Mouse (Mus musculus) forebrain, embryonic 15.5 days (tissue): ENCODE measurements around the gene Rgl3. TPM values are rescaled to one million over a fixed set of nuclear protein-coding genes. Genes with fewer than 3 reads are reported as not detected.
A peak's percentile ranks its signal among the peaks of the same experiment; 100 is the strongest.

ENCODE experiments used
- ATAC-seq: fragments of 200-750 bp; cut with Nextera tagmentation; replicated peaks from 2 replicates; pipeline ENCODE4 v1.8.0; 2017; ENCODE audit warnings: mild to moderate bottlenecking, moderate TSS enrichment, moderate library complexity
- H3K27ac ChIP-seq: fragments of 300-500 bp; sonication (generic); replicated peaks from 2 replicates; pipeline ENCODE4 v1.5.1; 2015; ENCODE audit warnings: mild to moderate bottlenecking, inconsistent platforms
- H3K27me3 ChIP-seq: fragments of 300-500 bp; sonication (generic); 2 replicates; pipeline ENCODE4 v1.6.1; 2015; ENCODE audit warnings: inconsistent platforms
- H3K36me3 ChIP-seq: fragments of 300-500 bp; sonication (generic); 2 replicates; pipeline ENCODE4 v1.6.1; 2015; ENCODE audit warnings: mild to moderate bottlenecking, inconsistent platforms
- H3K4me1 ChIP-seq: fragments of 300-500 bp; sonication (generic); 2 replicates; pipeline ENCODE4 v1.6.1; 2015; ENCODE audit warnings: inconsistent platforms
- H3K4me2 ChIP-seq: fragments of 300-500 bp; sonication (generic); replicated peaks from 2 replicates; pipeline ENCODE4 v1.6.1; 2015; ENCODE audit warnings: mild to moderate bottlenecking, inconsistent platforms
- H3K4me3 ChIP-seq: fragments of 300-500 bp; sonication (generic); 2 replicates; pipeline ENCODE4 v1.5.1; 2015; ENCODE audit warnings: mild to moderate bottlenecking, inconsistent platforms
- H3K9ac ChIP-seq: fragments of 300-500 bp; sonication (generic); replicated peaks from 2 replicates; pipeline ENCODE4 v1.6.1; 2015; ENCODE audit warnings: mild to moderate bottlenecking, inconsistent platforms
- H3K9me3 ChIP-seq: fragments of 300-500 bp; sonication (generic); 2 replicates; pipeline ENCODE4 v1.6.1; 2016; ENCODE audit warnings: inconsistent platforms
- WGBS: fragments of 180-500 bp; shearing (Covaris S2); methylation state at CpG from one replicate; pipeline ENCODE4 v1.1.7; 2015; ENCODE audit warnings: mixed read lengths; 5-methylcytosine and 5-hydroxymethylcytosine counted together
- polyA plus RNA-seq: library from polyadenylated mRNA; unstranded; fragments of >200 nt; fragmentation: Nextera tagmentation; extraction: Ambion mirVana; gene quantifications from 2 replicates; pipeline ENCODE4 v1.2.1, GENCODE M21; 2015

Gene Rgl3
- polyA plus RNA-seq, 1 experiment from 2014 or later, result 0.87 TPM

DNA sequence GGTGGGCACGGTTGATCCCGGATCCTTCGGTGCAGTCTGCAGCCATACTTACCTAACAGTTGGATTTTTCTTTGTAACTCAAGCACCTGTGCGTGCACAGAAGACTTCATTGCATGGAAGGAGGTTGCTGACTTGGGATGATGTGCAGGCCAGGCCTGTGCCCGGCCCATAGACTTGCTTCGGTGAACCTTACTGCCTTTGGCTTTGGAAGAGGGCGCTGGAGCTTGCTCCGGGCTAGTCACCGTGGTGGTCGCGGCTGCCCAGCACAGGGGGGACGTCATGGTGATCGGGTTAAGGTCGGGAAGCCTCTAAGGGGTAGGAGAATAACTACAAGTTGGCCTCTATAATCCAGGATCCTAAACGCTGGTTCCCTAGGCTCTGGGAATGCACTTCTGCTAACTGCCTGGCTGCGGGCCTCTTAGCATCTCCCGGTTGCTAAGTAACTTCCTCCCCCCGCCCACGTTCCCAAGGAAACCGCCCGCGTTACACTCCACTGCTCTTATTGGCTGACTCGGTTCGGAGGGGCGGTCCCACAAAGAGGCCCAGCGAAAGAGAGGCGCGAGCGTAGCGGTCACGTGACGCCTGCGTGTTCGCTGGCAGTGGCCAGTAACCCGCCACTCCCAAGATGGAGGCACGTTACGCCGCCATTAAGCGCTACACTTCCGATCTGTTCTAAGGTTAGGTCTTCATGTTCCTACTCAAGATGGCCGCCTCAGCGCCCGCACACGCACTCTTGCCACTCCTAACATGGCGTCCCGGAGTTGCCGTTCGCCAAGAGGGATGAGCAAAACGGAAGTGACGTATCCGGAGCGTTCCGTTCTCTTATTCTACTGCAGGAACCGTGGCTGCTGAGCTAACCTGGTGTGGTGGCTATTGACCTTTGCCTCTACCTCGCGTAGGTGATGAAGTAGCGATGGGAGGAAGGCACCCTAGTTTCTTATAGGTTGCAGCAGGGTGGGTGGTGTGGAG lies 13.2 kb upstream of the Rgl3 start, which contains the start of the genes Ccdc151 and Prkcsh:
TSS of gene Ccdc151 (minus strand) at position 441 of the 969 bp plus-strand sequence.
TSS of gene Prkcsh (plus strand) at position 613 of the 969 bp plus-strand sequence.
- H3K36me3 ChIP-seq, result peaks cover 18% of the 10 kb centered on the region; the same call in 1 of the 2 replicates
- H3K4me3 ChIP-seq, result peak within 1 kb of the TSS; percentile 47
- H3K4me1 ChIP-seq, result peaks cover 34% of the 10 kb centered on the region
- peak within 1 kb of the TSS; percentile 75 for H3K4me2 ChIP-seq
- peak within 1 kb of the TSS; percentile 66 for H3K27ac ChIP-seq
- no peaks in the 10 kb centered on the region for H3K27me3 ChIP-seq
- WGBS, result 5% methylated on average over 57 of the region's 57 CpGs
- peak within 1 kb of the TSS; percentile 61 for H3K9ac ChIP-seq
- peak; percentile 99 for ATAC-seq
- H3K9me3 ChIP-seq, result no peaks in the 10 kb centered on the region

DNA sequence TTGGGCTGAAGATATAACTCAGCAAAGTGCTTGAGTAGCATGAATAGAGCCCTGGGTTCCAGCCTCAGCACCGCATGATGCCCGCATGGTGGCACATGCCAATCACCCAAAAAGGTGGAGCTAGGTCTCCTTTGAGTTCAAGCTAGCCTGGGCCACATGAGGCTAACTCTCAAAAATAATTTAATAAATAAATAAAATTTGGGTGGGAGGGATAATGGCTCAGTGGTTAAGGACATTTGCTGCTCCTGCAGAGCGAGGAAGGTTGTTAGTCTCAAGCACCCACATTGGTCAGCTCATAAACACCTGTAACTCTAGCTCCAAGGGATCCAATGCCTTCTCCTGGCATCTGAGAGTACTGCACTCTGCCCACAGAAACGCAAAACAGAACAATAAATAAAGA lies 12.4 kb upstream of the Rgl3 start:
- H3K9me3 ChIP-seq, result no peaks in the 10 kb centered on the region
- H3K4me2 ChIP-seq, result no peak overlapping the region
- no peaks in the 10 kb centered on the region for H3K27me3 ChIP-seq
- H3K9ac ChIP-seq, result no peak overlapping the region
- H3K36me3 ChIP-seq, result peaks cover 12% of the 10 kb centered on the region; the same call in 1 of the 2 replicates
- ATAC-seq, result no peak
- peaks cover 34% of the 10 kb centered on the region for H3K4me1 ChIP-seq
- no peak overlapping the region for H3K4me3 ChIP-seq
- H3K27ac ChIP-seq, result no peak overlapping the region
- WGBS, result 84% methylated on average over 4 of the region's 4 CpGs

DNA sequence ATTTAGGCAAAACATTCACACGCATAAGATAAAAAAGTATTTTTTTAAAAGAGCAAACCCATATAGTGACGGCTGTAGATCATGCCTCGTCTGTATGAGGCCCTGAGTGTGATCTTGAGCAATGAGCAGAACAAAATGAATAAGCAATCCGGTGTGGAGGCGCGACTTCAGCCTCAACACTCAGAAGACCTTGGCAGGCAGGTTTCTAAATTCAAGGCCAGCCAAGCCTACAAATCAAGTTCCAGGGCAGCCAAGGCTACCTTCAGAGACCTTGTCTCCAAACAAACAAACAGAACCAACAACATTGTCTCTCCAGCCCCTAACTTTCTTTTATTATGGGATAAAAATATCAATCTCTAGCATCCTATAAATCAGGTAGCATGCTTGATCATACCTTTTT lies 11.1 kb upstream of the Rgl3 start:
- Histone ChIP-seq H3K9ac (no peak overlapping the region), H3K27me3 (no peaks in the 10 kb centered on the region), H3K4me1 (peaks cover 27% of the 10 kb centered on the region), H3K36me3 (0 out of 2 replicates have a peak, but pooled peaks cover 6% of the 10 kb centered on the region), H3K27ac (no peak overlapping the region), H3K4me3 (no peak overlapping the region), H3K4me2 (no peak overlapping the region), H3K9me3 (no peaks in the 10 kb centered on the region)
- 93% methylated on average over 6 of the region's 6 CpGs for WGBS
- no peak for ATAC-seq

DNA sequence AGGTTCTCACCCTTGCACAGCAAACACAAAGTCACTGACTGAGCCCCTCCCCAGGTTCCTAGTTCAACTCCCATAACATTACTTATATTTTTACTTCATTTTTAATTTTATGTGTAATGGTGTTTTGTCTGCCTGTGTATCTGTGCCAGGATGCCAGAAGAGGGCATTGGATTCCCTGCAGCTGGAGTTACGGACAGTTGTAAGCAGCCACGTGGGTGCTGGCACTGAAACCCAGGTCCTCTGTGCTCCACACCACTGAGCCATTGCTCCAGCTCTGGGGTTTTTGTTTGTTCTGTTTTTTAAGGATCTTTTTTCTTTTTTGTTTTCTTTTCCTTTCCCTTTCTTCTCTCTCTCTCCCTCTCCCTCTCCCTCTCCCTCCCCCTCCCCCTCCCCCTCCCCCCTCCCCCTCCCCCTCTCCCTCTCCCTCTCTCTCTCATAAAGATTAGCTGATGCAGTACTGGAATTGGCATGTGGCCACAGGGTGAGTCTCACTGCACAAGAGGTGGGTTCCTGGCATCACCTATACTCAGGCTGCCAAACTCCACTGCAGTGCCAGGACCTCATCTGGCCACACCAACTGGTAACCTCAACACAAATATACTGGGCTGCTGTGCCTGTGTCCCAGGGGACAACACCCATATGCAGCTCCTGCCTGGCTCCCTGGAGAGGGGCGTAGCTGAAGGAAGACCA lies 7.1 kb upstream of the Rgl3 start:
- H3K9ac ChIP-seq, result no peak overlapping the region
- no peaks in the 10 kb centered on the region for H3K4me1 ChIP-seq
- ATAC-seq, result no peak
- no peaks in the 10 kb centered on the region for H3K36me3 ChIP-seq
- H3K4me3 ChIP-seq, result no peak overlapping the region
- H3K27me3 ChIP-seq, result peaks cover 3% of the 10 kb centered on the region; the same call in 1 of the 2 replicates
- H3K4me2 ChIP-seq, result no peak overlapping the region
- no peaks in the 10 kb centered on the region for H3K9me3 ChIP-seq
- no peak overlapping the region for H3K27ac ChIP-seq
- 88% methylated on average over 3 of the region's 3 CpGs for WGBS

DNA sequence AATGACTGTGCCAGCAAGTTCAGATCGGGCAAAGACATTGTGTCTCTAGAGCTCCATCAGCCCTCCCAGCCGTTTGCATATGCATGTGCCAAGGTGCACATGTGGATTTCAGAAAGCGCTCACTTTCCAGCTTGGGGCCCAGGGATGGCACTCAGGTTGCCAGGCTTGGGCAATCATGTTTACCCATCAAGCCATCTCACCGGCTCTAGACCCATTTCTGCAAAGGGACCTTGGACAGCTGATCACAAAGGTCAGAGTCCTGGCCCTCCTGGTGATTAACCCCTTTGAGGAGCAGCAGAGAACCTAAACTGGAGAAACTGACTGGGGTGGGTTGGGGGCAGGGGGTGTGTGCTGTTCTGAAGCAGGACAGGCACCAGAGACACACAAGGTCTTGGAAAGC lies 3.0 kb upstream of the Rgl3 start:
- peaks cover 22% of the 10 kb centered on the region for H3K4me1 ChIP-seq
- H3K9me3 ChIP-seq, result no peaks in the 10 kb centered on the region
- H3K9ac ChIP-seq, result no peak overlapping the region
- 74% methylated on average over 4 of the region's 4 CpGs for WGBS
- no peak overlapping the region for H3K27ac ChIP-seq
- no peak overlapping the region for H3K4me3 ChIP-seq
- no peak for ATAC-seq
- no peaks in the 10 kb centered on the region for H3K36me3 ChIP-seq
- peaks cover 44% of the 10 kb centered on the region for H3K27me3 ChIP-seq
- no peak overlapping the region for H3K4me2 ChIP-seq

DNA sequence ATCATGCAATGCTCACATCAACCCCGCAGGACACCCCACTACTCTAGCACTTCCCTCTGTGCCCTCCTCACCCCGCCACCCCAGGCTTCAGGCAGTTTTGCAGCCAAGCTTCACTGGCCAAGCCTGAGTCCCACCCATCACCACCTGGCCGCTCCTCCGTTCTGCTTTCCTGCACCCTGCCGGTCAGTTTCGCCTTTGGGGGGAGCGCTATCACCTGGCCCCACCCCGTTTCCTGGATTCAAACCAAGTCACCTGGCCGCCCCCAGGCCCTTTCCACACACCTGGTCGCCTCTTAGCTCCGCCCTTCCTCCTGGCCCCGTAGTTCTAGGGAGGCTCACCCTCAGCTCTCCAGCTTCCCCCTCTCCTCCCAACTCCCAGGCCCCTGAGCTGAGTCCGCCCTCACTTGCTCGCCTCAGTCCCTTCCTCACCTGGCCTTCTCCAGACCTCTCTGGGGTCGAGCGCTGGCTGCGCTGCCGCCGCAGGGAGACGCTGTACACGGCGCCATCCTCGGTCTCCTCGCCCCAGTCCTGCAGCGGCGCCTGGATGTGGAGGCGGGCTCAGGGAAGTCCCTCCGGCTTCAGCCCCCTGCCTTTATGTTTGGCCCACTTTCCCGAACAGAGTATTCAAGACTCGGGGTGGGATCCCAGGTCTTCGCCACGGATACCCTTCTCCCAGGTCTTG lies 685 bp downstream of the Rgl3 start:
- Histone ChIP-seq H3K4me3 (peak overlapping the region; percentile 30), H3K27ac (no peak overlapping the region), H3K9ac (peak overlapping the region; percentile 22; the same call in 1 of the 2 replicates), H3K27me3 (peaks cover 54% of the 10 kb centered on the region), H3K4me1 (peaks cover 22% of the 10 kb centered on the region), H3K36me3 (no peaks in the 10 kb centered on the region), H3K4me2 (peak overlapping the region; percentile 50), H3K9me3 (no peaks in the 10 kb centered on the region)
- 0 out of 2 replicates have a peak, but pooled peaks have one; percentile 24 for ATAC-seq
- under 1% methylated on average over 32 of the region's 32 CpGs for WGBS

DNA sequence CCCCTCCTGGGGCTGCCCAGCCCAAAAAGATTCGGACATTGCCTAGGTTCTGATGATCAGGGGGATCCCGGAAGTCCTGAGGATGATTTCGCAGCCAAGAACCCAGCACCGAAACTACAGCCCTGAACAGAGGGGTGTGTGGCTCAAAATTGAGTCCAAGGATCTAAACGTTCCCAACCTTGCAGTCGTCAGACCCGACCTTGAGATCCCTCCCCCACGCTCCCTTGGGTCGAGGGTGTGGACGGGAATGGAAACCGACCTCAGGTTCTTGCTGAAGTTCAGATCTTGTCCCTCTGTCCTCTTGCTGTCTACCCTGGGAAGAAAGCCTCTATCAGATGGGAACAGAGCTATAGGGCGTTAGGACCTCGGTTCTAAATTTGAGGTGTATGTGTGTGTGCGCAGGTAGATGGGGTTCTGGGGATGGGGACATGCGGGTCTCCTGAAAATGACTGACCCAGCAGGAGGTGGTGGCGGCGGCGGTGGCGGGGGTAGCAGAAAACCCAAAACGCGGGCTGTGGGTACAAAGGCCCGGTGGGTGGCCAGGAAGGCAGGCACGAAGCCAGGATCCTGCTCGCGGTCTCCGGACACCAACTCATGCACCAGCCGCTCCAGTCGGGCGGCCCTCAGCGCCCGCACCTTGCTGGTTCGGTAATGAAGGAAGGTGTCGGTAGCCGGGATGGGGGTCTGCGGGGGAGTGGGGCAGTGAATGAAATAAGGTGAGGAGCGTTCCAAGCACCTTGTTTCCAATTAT lies 1.5 kb downstream of the Rgl3 start:
- Histone ChIP-seq H3K4me1 (peaks cover 22% of the 10 kb centered on the region), H3K4me2 (peak overlapping the region; percentile 50; the same call in 1 of the 2 replicates), H3K9ac (no peak overlapping the region), H3K27ac (no peak overlapping the region), H3K36me3 (no peaks in the 10 kb centered on the region), H3K27me3 (peaks cover 57% of the 10 kb centered on the region), H3K9me3 (no peaks in the 10 kb centered on the region), H3K4me3 (peak overlapping the region; percentile 30; the same call in 1 of the 2 replicates)
- WGBS, result 10% methylated on average over 33 of the region's 36 CpGs
- no peak for ATAC-seq

DNA sequence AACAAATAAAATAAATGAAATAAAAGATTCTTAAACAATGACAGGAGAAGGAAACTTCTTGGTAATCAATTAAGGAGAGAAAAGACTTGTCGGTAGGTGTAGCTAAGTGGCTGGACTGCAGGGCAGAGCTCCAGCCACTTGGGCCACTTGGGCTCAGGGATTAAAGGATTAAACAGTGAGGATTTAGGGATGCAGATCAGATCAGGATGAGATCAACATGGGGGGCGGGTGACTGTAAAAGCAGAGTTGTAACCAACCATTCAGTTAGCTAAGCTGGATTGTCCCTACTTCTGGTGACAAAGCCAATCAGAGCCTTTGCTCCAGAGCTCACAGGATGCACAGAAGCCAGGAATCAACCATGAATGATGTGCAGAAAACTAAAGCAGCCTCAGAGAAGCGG lies 5.3 kb downstream of the Rgl3 start:
- Histone ChIP-seq H3K9me3 (no peaks in the 10 kb centered on the region), H3K4me2 (no peak overlapping the region), H3K4me3 (no peak overlapping the region), H3K9ac (no peak overlapping the region), H3K27ac (no peak overlapping the region), H3K4me1 (peaks cover 11% of the 10 kb centered on the region), H3K36me3 (no peaks in the 10 kb centered on the region), H3K27me3 (peaks cover 30% of the 10 kb centered on the region)
- no peak for ATAC-seq
- WGBS, result 3% methylated on average over 3 of the region's 3 CpGs

DNA sequence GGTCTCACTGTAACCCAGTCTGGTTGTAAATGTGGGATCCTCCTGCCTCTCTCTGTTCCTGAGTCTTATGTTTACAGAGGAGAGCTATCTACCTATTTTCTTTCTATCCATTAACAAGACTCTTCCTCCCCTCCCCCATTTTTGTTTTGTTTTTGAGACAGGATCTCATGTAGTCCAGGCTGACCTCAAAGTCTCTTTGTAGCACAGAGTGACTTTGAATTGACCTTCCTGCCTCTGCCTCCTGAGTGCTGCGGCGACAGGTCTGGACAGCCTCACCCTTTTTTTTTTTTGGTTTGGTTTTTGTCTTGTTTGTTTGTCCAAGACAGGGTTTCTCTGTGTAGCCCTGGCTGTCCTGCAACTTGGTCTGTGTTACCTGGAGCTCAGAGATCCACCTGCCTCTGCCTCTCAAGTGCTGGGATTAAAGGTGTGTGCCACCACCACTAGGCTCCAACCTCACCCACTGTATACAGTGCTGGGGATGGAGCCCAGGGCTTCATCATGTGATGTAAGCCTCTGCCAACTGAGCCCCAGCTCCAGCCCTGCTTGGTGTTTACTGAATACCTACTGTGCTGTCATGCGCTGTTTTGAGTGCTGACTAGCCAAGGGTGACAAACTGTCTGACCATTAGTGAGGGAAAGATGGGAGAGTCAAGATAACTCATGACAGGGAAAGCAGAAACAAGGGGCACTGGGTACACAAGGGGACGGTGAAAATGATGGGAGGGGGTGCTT lies 10.7 kb downstream of the Rgl3 start:
- Histone ChIP-seq H3K9ac (no peak overlapping the region), H3K27me3 (0 out of 2 replicates have a peak, but pooled peaks cover 3% of the 10 kb centered on the region), H3K36me3 (no peaks in the 10 kb centered on the region), H3K4me2 (no peak overlapping the region), H3K4me1 (peaks cover 10% of the 10 kb centered on the region), H3K27ac (no peak overlapping the region), H3K4me3 (no peak overlapping the region), H3K9me3 (no peaks in the 10 kb centered on the region)
- ATAC-seq, result no peak
- WGBS, result 92% methylated on average over 4 of the region's 4 CpGs

DNA sequence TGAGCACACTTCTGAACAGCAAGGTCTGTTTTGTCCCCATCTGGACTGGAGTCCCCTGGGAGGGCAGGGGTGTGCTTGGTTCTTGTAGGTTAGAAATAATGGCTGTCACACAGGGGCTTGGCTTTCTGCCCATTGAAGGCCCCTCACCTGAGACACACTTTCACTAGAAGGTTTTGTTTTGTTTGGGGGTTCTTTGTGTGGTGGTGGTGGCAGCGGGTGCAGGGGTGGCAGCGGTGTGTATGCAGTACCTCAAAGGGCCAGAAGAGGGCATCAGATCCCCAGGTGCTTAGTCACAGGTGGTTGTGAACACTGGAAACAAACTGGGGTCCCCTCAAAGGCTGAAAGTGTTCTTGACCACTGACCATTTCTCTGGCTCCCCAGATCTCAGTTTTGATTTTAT lies 11.3 kb downstream of the Rgl3 start:
- Histone ChIP-seq H3K4me3 (no peak overlapping the region), H3K9me3 (no peaks in the 10 kb centered on the region), H3K27ac (no peak overlapping the region), H3K36me3 (no peaks in the 10 kb centered on the region), H3K27me3 (no peaks in the 10 kb centered on the region), H3K9ac (no peak overlapping the region), H3K4me2 (no peak overlapping the region), H3K4me1 (peaks cover 10% of the 10 kb centered on the region)
- 22% methylated on average over 2 of the region's 2 CpGs for WGBS
- no peak for ATAC-seq

DNA sequence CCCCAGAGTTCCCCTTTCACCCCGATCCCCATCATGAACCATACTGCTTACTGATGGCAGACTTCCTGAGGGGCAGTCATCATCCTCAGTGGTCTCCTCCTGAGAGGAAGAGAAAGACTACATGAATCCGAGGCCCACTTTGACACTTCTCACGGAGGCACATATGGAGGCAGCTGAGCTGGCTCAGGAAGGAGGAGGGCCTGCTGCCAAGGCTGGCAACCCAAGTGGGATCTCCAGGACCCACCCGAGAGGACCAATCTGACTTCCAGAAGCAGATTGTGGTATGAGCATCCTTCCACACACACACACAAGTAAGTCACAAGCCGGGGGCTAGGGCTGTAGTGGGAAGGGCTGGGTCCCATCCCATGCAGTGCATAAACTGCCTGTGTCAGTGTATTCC lies 11.9 kb downstream of the Rgl3 start:
- WGBS, result 59% methylated on average over 5 of the region's 5 CpGs
- H3K36me3 ChIP-seq, result no peaks in the 10 kb centered on the region
- no peak overlapping the region for H3K9ac ChIP-seq
- H3K27me3 ChIP-seq, result no peaks in the 10 kb centered on the region
- H3K9me3 ChIP-seq, result no peaks in the 10 kb centered on the region
- peak; percentile 41; the same call in 1 of the 2 replicates for ATAC-seq
- H3K27ac ChIP-seq, result no peak overlapping the region
- peaks cover 10% of the 10 kb centered on the region for H3K4me1 ChIP-seq
- H3K4me3 ChIP-seq, result no peak overlapping the region
- H3K4me2 ChIP-seq, result no peak overlapping the region
